Mouse (Mus musculus): ENCODE data around the gene Vamp5.
A peak's percentile ranks its signal among the peaks of the same experiment; 100 is the strongest.

Vamp5 gene

GRCm38 (mm10) chr6:72380131-72380770 is at the start of gene Vamp5:
Gene Vamp5, minus strand, starts transcription at chr6:72380468.
- DNase-seq (ENCODE audit: low spot score in 2 of 2): peak in 1 of 2 experiments; percentile 11

GRCm38 (mm10) chr6:72429061-72429842 is 49.0 kb upstream of the Vamp5 start:
- DNase-seq (ENCODE audit: low spot score in 2 of 2): no peak

- DNase-seq (ENCODE audit: low spot score in 2 of 2): peak; percentile 81 to 84
Observed at GRCm38 (mm10) chr6:72428036-72428435, 47.8 kb upstream of the Vamp5 start.

- DNase-seq (ENCODE audit: low spot score in 2 of 2): no peak
Observed at GRCm38 (mm10) chr6:72425646-72426045, 45.4 kb upstream of the Vamp5 start.

- no peak for DNase-seq (ENCODE audit: low spot score in 2 of 2)
Observed at GRCm38 (mm10) chr6:72420901-72421300, 40.6 kb upstream of the Vamp5 start.

GRCm38 (mm10) chr6:72419806-72420205 is 39.5 kb upstream of the Vamp5 start:
- DNase-seq (ENCODE audit: low spot score in 2 of 2): no peak

GRCm38 (mm10) chr6:72418279-72418678 is 38.0 kb upstream of the Vamp5 start:
- DNase-seq (ENCODE audit: low spot score in 2 of 2): no peak

- DNase-seq (ENCODE audit: low spot score in 2 of 2): no peak
Observed at GRCm38 (mm10) chr6:72415964-72416772, 35.9 kb upstream of the Vamp5 start.

- no peak for DNase-seq (ENCODE audit: low spot score in 2 of 2)
Observed at GRCm38 (mm10) chr6:72415181-72415580, 34.9 kb upstream of the Vamp5 start.

GRCm38 (mm10) chr6:72414076-72414756 is 33.9 kb upstream of the Vamp5 start, which contains the start of gene Ggcx:
Gene Ggcx, plus strand, starts transcription at chr6:72414308.
- peak; percentile 90 to 94 for DNase-seq (ENCODE audit: low spot score in 2 of 2)

- DNase-seq (ENCODE audit: low spot score in 2 of 2): no peak
Observed at GRCm38 (mm10) chr6:72410518-72410917, 30.2 kb upstream of the Vamp5 start.

GRCm38 (mm10) chr6:72410003-72410402 is 29.7 kb upstream of the Vamp5 start:
- no peak for DNase-seq (ENCODE audit: low spot score in 2 of 2)

- DNase-seq (ENCODE audit: low spot score in 2 of 2): peak; percentile 81 to 83
Observed at GRCm38 (mm10) chr6:72409567-72409966, 29.3 kb upstream of the Vamp5 start.

GRCm38 (mm10) chr6:72407119-72407518 is 26.9 kb upstream of the Vamp5 start:
- DNase-seq (ENCODE audit: low spot score in 2 of 2): peak; percentile 89 to 91

GRCm38 (mm10) chr6:72405356-72405755 is 25.1 kb upstream of the Vamp5 start:
- no peak for DNase-seq (ENCODE audit: low spot score in 2 of 2)

- DNase-seq (ENCODE audit: low spot score in 2 of 2): peak; percentile 78 to 85
Observed at GRCm38 (mm10) chr6:72401875-72402274, 21.6 kb upstream of the Vamp5 start.

- no peak for DNase-seq (ENCODE audit: low spot score in 2 of 2)
Observed at GRCm38 (mm10) chr6:72399967-72400366, 19.7 kb upstream of the Vamp5 start.

- DNase-seq (ENCODE audit: low spot score in 2 of 2): no peak
Observed at GRCm38 (mm10) chr6:72396837-72397251, 16.6 kb upstream of the Vamp5 start.

GRCm38 (mm10) chr6:72392341-72392740 is 12.1 kb upstream of the Vamp5 start:
- DNase-seq (ENCODE audit: low spot score in 2 of 2): no peak

GRCm38 (mm10) chr6:72390795-72391521 is 10.7 kb upstream of the Vamp5 start:
- DNase-seq (ENCODE audit: low spot score in 2 of 2): no peak

All from right cerebral cortex, adult 2 months (tissue).